Mouse (Mus musculus) liver, embryonic 16.5 days (tissue): ENCODE data around the gene Traf5. TPM values are rescaled to one million over a fixed set of nuclear protein-coding genes. Genes with fewer than 3 reads are reported as not detected.

Experiments
- ATAC-seq: fragments of 200-750 bp; cut with Nextera tagmentation; 2 replicates; pipeline ENCODE4 v1.8.0; 2017; ENCODE audit warnings: low read depth, mild to moderate bottlenecking, moderate number of reproducible peaks, moderate library complexity
- H3K27ac ChIP-seq: fragments of 300-500 bp; sonication (generic); 2 replicates; pipeline ENCODE4 v1.5.1; 2014; ENCODE audit warnings: mild to moderate bottlenecking, low read length
- H3K27me3 ChIP-seq: fragments of 300-500 bp; sonication (generic); 2 replicates; pipeline ENCODE4 v1.6.1; 2014; ENCODE audit warnings: low read depth, low read length, mixed read lengths; ENCODE audit not compliant: control insufficient read depth, insufficient read depth
- H3K36me3 ChIP-seq: fragments of 300-500 bp; sonication (generic); 2 replicates; pipeline ENCODE4 v1.6.1; 2014; ENCODE audit warnings: mild to moderate bottlenecking; ENCODE audit not compliant: control insufficient read depth, insufficient read depth
- H3K4me1 ChIP-seq: fragments of 300-500 bp; sonication (generic); 2 replicates; pipeline ENCODE4 v1.6.1; 2014; ENCODE audit warnings: low read depth, low read length, mixed read lengths; ENCODE audit not compliant: control insufficient read depth
- H3K4me2 ChIP-seq: fragments of 300-500 bp; sonication (generic); 2 replicates; pipeline ENCODE4 v1.6.1; 2014; ENCODE audit warnings: low read depth, low read length, mixed read lengths
- H3K4me3 ChIP-seq: fragments of 300-500 bp; sonication (generic); 2 replicates; pipeline ENCODE4 v1.5.1; 2014; ENCODE audit warnings: low read depth, mild to moderate bottlenecking, low read length
- H3K9ac ChIP-seq: fragments of 300-500 bp; sonication (generic); 2 replicates; pipeline ENCODE4 v1.6.1; 2014; ENCODE audit warnings: low read depth, low read length
- H3K9me3 ChIP-seq: fragments of 300-500 bp; sonication (generic); replicated peaks from 2 replicates; pipeline ENCODE4 v1.6.1; 2016; ENCODE audit warnings: low read length; ENCODE audit not compliant: control insufficient read depth
- WGBS: fragments of 180-500 bp; shearing (Covaris S2); extraction: QIAGEN DNeasy Blood & Tissue Kit; methylation state at CpG from one replicate; pipeline ENCODE4 v1.1.7; 2014; ENCODE audit not compliant: insufficient replicate concordance; 5-methylcytosine and 5-hydroxymethylcytosine counted together
- polyA plus RNA-seq: library from polyadenylated mRNA; unstranded; fragments of >200 nt; fragmentation: Nextera tagmentation; extraction: Ambion mirVana; gene quantifications from 2 replicates; pipeline ENCODE4 v1.2.1, GENCODE M21; 2015

Traf5 gene
- polyA plus RNA-seq, result 4.9 and 5.3 TPM in 2 replicates

- Histone ChIP-seq H3K4me3 (peak within 1 kb of the TSS; percentile 78), H3K4me1 (peaks cover 23% of the 10 kb centered on the region), H3K27ac (peak within 1 kb of the TSS; percentile 75), H3K4me2 (peak within 1 kb of the TSS; percentile 96), H3K36me3 (no peaks in the 10 kb centered on the region), H3K27me3 (no peaks in the 10 kb centered on the region), H3K9me3 (no peaks in the 10 kb centered on the region), H3K9ac (peak within 1 kb of the TSS; percentile 86)
- peak; percentile 98 for ATAC-seq
- WGBS, result under 1% methylated on average over 63 of the region's 63 CpGs
These were observed at the start of gene Traf5 for GRCm38 (mm10) chr1:192091806-192092772. Gene Traf5 (minus strand): TSS chr1:192092559.

DNA sequence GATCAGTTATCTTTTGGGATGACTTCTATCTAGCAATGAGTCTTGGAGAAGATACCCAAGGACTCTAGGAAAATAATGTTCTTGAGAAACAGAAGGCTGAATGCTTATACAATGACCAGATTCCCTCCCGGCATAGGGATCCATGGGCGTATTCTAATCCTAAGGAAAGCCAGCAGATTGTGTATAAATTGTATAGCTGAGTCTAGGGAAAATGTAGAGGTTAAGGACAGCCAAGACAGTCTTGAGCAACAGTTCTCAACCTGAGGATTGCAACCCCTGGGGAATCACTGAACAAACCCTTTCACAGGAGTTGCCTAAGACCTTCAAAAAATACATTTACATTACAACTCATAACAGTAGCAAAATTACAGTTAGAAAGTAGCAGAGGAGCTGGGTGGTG lies 48.0 kb upstream of the Traf5 start:
- Histone ChIP-seq H3K4me1 (peaks cover 17% of the 10 kb centered on the region), H3K27me3 (no peaks in the 10 kb centered on the region), H3K27ac (no peak overlapping the region), H3K9me3 (no peaks in the 10 kb centered on the region), H3K4me3 (no peak overlapping the region), H3K4me2 (no peak overlapping the region), H3K9ac (no peak overlapping the region), H3K36me3 (no peaks in the 10 kb centered on the region)
- ATAC-seq, result no peak
- 79% methylated on average over 2 of the region's 2 CpGs for WGBS

DNA sequence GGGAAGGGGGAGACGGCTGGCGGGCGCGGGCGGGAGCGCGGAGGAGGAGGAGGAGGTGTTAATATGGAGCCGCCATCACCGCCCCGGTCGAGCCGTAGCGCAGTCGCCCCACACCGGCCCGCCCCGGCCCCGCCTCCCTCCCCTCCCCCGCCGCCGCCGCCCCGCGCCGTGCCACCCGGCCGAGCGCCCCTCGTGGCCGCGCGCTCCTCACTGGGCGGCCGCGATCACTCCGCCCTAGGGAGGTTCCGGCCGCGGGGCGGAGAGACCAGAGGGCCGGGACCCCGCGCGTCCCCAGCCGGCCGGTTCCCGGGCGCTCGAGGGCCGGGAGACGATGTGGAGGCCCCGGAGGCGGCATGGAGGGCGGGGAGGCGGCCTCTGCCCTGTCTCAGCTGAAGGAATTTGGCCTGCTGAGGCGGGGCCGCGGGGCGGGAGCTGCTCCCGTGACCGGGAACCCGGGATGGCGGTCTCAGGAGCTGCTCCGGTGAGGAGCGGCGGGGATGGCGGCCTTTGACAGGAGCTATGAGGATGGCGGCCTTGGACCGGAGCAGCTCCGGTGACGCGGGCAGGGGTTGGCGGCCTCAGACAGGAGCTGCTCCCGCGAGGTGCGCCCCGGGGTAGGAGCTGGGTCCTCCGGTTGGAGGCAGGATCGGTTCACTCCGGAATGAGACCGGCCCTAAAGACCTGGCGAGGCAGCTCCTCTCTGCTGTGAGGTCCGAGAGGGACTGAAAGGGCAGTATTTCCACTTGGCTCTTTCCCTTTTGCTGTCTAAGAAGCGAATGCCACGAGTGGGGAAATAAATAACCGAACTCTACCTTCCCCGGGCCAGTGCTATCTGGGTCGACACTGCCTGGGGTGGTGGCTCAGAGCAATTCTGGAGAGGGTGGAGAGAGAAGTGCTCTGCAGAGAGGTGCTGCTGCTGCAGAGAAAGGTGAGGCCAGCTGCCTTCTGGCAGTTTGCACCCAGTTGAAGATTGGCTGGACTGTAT lies 45.9 kb upstream of the Traf5 start, which contains the start of gene Rcor3:
Rcor3 (minus strand) TSS at position 137 of the 985 bp plus-strand sequence.
- peak; percentile 88 for ATAC-seq
- under 1% methylated on average over 66 of the region's 88 CpGs for WGBS
- Histone ChIP-seq H3K36me3 (no peaks in the 10 kb centered on the region), H3K4me1 (peaks cover 17% of the 10 kb centered on the region), H3K9me3 (no peaks in the 10 kb centered on the region), H3K4me3 (peak within 1 kb of the TSS; percentile 96), H3K9ac (peak within 1 kb of the TSS; percentile 95), H3K27me3 (no peaks in the 10 kb centered on the region), H3K27ac (peak within 1 kb of the TSS; percentile 94), H3K4me2 (peak within 1 kb of the TSS; percentile 99)

DNA sequence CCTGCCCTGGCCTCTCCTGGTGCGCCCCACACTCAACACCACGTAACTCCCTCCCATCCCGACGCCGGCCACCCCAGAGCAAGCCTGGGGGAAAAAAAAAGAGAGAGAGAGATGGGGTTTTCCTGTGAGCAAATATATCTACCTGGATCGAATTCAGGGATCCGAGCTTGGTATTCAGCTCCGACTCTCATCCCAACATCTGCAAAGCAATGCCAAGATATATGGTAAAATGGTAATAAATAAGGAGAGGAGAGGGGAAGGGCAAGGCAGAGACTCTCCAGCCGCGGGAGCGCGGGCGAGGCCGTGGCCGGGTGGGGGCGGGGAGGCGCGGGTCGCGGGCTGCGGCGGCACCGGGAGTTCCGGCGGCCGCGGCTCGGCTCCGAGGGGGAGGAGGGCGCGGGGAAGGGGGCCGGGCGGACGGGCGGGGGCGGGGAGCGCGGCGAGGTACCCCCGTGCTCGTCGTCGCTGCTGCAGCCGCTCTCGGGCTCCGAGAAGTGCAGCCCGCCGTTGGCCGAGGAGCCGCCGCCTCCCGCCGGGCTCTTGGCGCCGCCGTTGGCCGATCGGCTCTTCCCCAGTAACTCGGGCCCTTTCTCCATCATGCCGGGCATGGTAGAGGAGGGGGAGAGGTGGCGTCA lies 45.0 kb upstream of the Traf5 start:
- H3K4me2 ChIP-seq, result peak overlapping the region; percentile 99
- H3K4me3 ChIP-seq, result peak overlapping the region; percentile 96
- WGBS, result under 1% methylated on average over 39 of the region's 61 CpGs
- peak; percentile 23 for ATAC-seq
- peaks cover 17% of the 10 kb centered on the region for H3K4me1 ChIP-seq
- no peaks in the 10 kb centered on the region for H3K27me3 ChIP-seq
- H3K36me3 ChIP-seq, result no peaks in the 10 kb centered on the region
- H3K9ac ChIP-seq, result peak overlapping the region; percentile 92
- H3K9me3 ChIP-seq, result no peaks in the 10 kb centered on the region
- peak overlapping the region; percentile 85 for H3K27ac ChIP-seq

GRCm38 (mm10) chr1:192136561-192137290 lies 44.4 kb upstream of the Traf5 start:
- ATAC-seq, result peak; percentile 62
- H3K9me3 ChIP-seq, result no peaks in the 10 kb centered on the region
- peaks cover 17% of the 10 kb centered on the region for H3K4me1 ChIP-seq
- peak overlapping the region; percentile 85 for H3K27ac ChIP-seq
- WGBS, result under 1% methylated on average over 53 of the region's 55 CpGs
- no peaks in the 10 kb centered on the region for H3K27me3 ChIP-seq
- H3K4me2 ChIP-seq, result peak overlapping the region; percentile 99
- peak overlapping the region; percentile 96 for H3K4me3 ChIP-seq
- H3K9ac ChIP-seq, result peak overlapping the region; percentile 92
- no peaks in the 10 kb centered on the region for H3K36me3 ChIP-seq

DNA sequence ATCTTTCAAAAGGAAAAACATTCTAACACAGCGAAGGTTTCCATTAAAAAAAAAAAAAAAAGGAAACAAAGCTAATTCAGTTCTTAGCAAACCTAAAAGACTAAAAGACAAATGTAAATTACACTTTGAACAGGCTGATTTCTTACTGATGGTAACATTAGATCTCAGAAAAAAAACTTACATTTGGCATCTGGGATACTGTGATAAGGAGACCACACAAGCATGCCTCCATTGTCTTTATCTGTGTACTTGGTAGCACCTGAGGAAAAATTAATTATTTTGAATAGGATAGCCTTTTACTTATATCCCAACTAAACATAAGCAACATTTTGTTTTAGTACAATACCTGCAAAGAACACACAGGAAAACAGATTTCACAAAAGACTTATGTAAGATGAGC lies 37.8 kb upstream of the Traf5 start:
- no peak overlapping the region for H3K4me2 ChIP-seq
- no peak overlapping the region for H3K9ac ChIP-seq
- ATAC-seq, result peak; percentile 52; the same call in 1 of the 2 replicates
- 69% methylated on average over 1 of the region's 1 CpGs for WGBS
- no peak overlapping the region for H3K27ac ChIP-seq
- no peak overlapping the region for H3K4me3 ChIP-seq
- H3K36me3 ChIP-seq, result peaks cover 9% of the 10 kb centered on the region
- no peaks in the 10 kb centered on the region for H3K9me3 ChIP-seq
- peaks cover 13% of the 10 kb centered on the region for H3K4me1 ChIP-seq
- H3K27me3 ChIP-seq, result no peaks in the 10 kb centered on the region

GRCm38 (mm10) chr1:192128343-192128742 lies 36.0 kb upstream of the Traf5 start:
- Histone ChIP-seq H3K27me3 (no peaks in the 10 kb centered on the region), H3K27ac (no peak overlapping the region), H3K4me1 (peaks cover 13% of the 10 kb centered on the region), H3K9ac (no peak overlapping the region), H3K36me3 (peaks cover 14% of the 10 kb centered on the region), H3K4me3 (no peak overlapping the region), H3K9me3 (no peaks in the 10 kb centered on the region), H3K4me2 (no peak overlapping the region)
- WGBS, result 55% methylated on average over 8 of the region's 8 CpGs
- ATAC-seq, result peak; percentile 35

DNA sequence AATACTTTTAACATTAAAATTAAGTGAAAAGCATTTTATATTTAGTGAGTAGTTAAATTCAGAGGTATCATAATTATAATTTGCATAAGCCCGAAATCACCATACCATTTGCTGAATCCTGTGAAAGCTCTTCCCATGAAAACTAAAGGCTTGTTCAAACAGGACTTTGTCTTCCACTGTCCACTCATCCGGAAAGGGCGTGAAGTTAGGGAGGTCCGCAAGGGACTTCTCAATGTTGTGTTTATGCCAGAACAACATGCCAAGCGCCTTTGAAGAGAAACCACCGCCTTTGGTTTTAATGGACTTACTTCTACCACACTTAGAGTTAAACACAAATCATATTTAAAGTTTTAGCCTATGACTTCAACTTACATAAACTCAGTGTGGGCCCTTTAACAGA lies 33.4 kb upstream of the Traf5 start:
- Histone ChIP-seq H3K36me3 (peaks cover 23% of the 10 kb centered on the region), H3K4me3 (no peak overlapping the region), H3K27me3 (no peaks in the 10 kb centered on the region), H3K9me3 (no peaks in the 10 kb centered on the region), H3K4me1 (peaks cover 11% of the 10 kb centered on the region), H3K4me2 (no peak overlapping the region), H3K27ac (no peak overlapping the region), H3K9ac (no peak overlapping the region)
- 84% methylated on average over 6 of the region's 6 CpGs for WGBS
- ATAC-seq, result peak; percentile 48; the same call in 1 of the 2 replicates
